Mouse (Mus musculus) C2C12 (cell line): ENCODE measurements around the gene Tbc1d30. TPM values are rescaled to one million over a fixed set of nuclear protein-coding genes. Genes with fewer than 3 reads are reported as not detected.

Source experiments
- H3K27me3 ChIP-seq: one replicate; pipeline ENCODE4 v1.6.1; 2011; ENCODE audit not compliant: control insufficient read depth, insufficient read depth, insufficient read length
- H3K36me3 ChIP-seq: one replicate; pipeline ENCODE4 v1.6.1; 2011; ENCODE audit not compliant: control insufficient read depth, insufficient read depth
- H3K4me3 ChIP-seq: one replicate; pipeline ENCODE4 v1.5.1; 2011; ENCODE audit warnings: mild to moderate bottlenecking, control low read depth; ENCODE audit not compliant: poor library complexity, insufficient read depth, severe bottlenecking
- H3K79me2 ChIP-seq: one replicate; pipeline ENCODE4 v1.6.1; 2011; ENCODE audit not compliant: control insufficient read depth, insufficient read depth
- H3K79me3 ChIP-seq: one replicate; pipeline ENCODE4 v1.6.1; 2011; ENCODE audit warnings: low read depth, control low read depth
- H3ac ChIP-seq: one replicate; pipeline ENCODE3; 2011; ENCODE audit warnings: low read depth; ENCODE audit not compliant: control insufficient read depth, insufficient read length
- CEBPB ChIP-seq: IDR thresholded peaks from one replicate; pipeline ENCODE4 v1.6.1; 2011; ENCODE audit warnings: low read depth, mild to moderate bottlenecking, control low read depth, moderate library complexity
- CTCF ChIP-seq: IDR thresholded peaks from one replicate; pipeline ENCODE4 v1.5.1; 2011; ENCODE audit not compliant: control insufficient read depth, insufficient read depth, insufficient read length
- FOSL1 ChIP-seq: IDR thresholded peaks from one replicate; pipeline ENCODE4 v1.8.0; 2011; ENCODE audit warnings: mild to moderate bottlenecking, low read length; ENCODE audit not compliant: poor library complexity, insufficient read depth, severe bottlenecking
- MAX ChIP-seq: IDR thresholded peaks from one replicate; pipeline ENCODE4 v1.6.1; 2011; ENCODE audit warnings: mild to moderate bottlenecking, control low read depth
- MYOD1 ChIP-seq: IDR thresholded peaks from one replicate; pipeline ENCODE4 v1.6.1; 2011; ENCODE audit warnings: low read depth; ENCODE audit not compliant: control insufficient read depth, insufficient read length
- MYOG ChIP-seq: IDR thresholded peaks from one replicate; pipeline ENCODE4 v1.6.1; 2011; ENCODE audit not compliant: control insufficient read depth, insufficient read length; ENCODE audit errors: extremely low read depth
- USF1 ChIP-seq: IDR thresholded peaks from one replicate; pipeline ENCODE4 v1.6.1; 2011; ENCODE audit warnings: low read depth, mild to moderate bottlenecking, control low read depth, moderate library complexity
- polyA plus RNA-seq: library from polyadenylated mRNA; unstranded; fragments of >200 nt; fragmentation: generic; extraction: Trizol; gene quantifications from one replicate; pipeline ENCODE4 v1.2.1, GENCODE M21; 2012; ENCODE audit warnings: missing spikeins

Gene Tbc1d30
- polyA plus RNA-seq, 1 experiment, result not detected

- H3K79me3 ChIP-seq, result no peaks in the 10 kb centered on the region
- H3K27me3 ChIP-seq, result no peaks in the 10 kb centered on the region
- H3ac ChIP-seq, result no peak overlapping the region
- no peaks in the 10 kb centered on the region for H3K36me3 ChIP-seq
- TF ChIP-seq CTCF, result no peak
- no peak for TF ChIP-seq FOSL1
- TF ChIP-seq USF1, result no peak
- TF ChIP-seq MYOD1, result no peak
- no peak for TF ChIP-seq MYOG
- no peak for TF ChIP-seq CEBPB
- no peak for TF ChIP-seq MAX
- no peak overlapping the region for H3K4me3 ChIP-seq
- H3K79me2 ChIP-seq, result no peaks in the 10 kb centered on the region
These were observed 128.2 kb downstream of the Tbc1d30 start for GRCm38 (mm10) chr10:121222881-121223280.

GRCm38 (mm10) chr10:121218616-121219015 lies 132.5 kb downstream of the Tbc1d30 start:
- no peaks in the 10 kb centered on the region for H3K79me2 ChIP-seq
- H3K4me3 ChIP-seq, result no peak overlapping the region
- H3K27me3 ChIP-seq, result no peaks in the 10 kb centered on the region
- H3ac ChIP-seq, result no peak overlapping the region
- no peaks in the 10 kb centered on the region for H3K79me3 ChIP-seq
- TF ChIP-seq MAX (no peak), MYOG (no peak), CTCF (no peak), FOSL1 (no peak), CEBPB (no peak), USF1 (no peak), MYOD1 (no peak)
- no peaks in the 10 kb centered on the region for H3K36me3 ChIP-seq

GRCm38 (mm10) chr10:121216804-121217203 lies 134.3 kb downstream of the Tbc1d30 start:
- Histone ChIP-seq H3ac (no peak overlapping the region), H3K79me3 (no peaks in the 10 kb centered on the region), H3K79me2 (no peaks in the 10 kb centered on the region), H3K36me3 (no peaks in the 10 kb centered on the region), H3K4me3 (no peak overlapping the region), H3K27me3 (no peaks in the 10 kb centered on the region)
- TF ChIP-seq CTCF, result no peak
- peak; percentile 85 for TF ChIP-seq CEBPB

Other genes starting within 250 kb of the Tbc1d30 start
- 47.2 TPM for gene Gns, start 13.8 kb upstream of the Tbc1d30 start, polyA plus RNA-seq
- 8.9 TPM for gene Rassf3, start 125.1 kb upstream of the Tbc1d30 start, polyA plus RNA-seq
- 10.7 TPM for gene Tbk1, start 235.5 kb upstream of the Tbc1d30 start, polyA plus RNA-seq